Mouse (Mus musculus): ENCODE measurements around the gene Slc23a2. TPM values are rescaled to one million over a fixed set of nuclear protein-coding genes. Genes with fewer than 3 reads are reported as not detected.

The Slc23a2 gene
- polyA plus RNA-seq, 1 experiment from 2014 or later: 8.9 TPM

DNA sequence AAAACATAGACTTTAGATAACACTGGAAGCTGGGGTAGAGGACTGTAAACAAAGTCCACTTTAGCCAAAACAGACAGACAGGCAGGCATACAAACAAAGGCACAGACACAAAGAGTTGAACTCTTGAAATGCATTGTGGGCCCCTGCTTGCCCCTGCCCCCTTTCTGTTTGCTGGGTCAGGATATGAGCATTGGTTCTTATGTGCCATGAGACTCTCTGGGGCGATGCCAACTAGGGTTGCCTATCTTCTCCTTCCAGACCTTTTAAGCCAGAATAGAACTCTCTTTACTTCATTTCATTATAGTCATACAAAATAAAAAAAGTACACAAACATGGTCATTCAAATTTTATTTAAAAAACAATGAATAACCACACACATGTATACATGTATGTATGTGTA is 51.6 kb downstream of the Slc23a2 start:
- 78% methylated on average over 1 of the region's 1 CpGs for WGBS
- no peak overlapping the region for H3K4me3 ChIP-seq
- no peaks in the 10 kb centered on the region for H3K27me3 ChIP-seq (replicated peaks; ENCODE audit: low read depth, poor library complexity, severe bottlenecking)
- no peaks in the 10 kb centered on the region for H3K9me3 ChIP-seq
- H3K36me3 ChIP-seq (replicated peaks): peaks cover 16% of the 10 kb centered on the region
- DNase-seq (ENCODE audit: low spot score): no peak
- peaks cover 18% of the 10 kb centered on the region for H3K4me1 ChIP-seq
- H3K27ac ChIP-seq (replicated peaks): no peak overlapping the region

- Histone ChIP-seq H3K4me3 (no peak overlapping the region), H3K9me3 (no peaks in the 10 kb centered on the region), H3K27me3 (replicated peaks; ENCODE audit: low read depth, poor library complexity, severe bottlenecking) (no peaks in the 10 kb centered on the region), H3K27ac (replicated peaks) (no peak overlapping the region), H3K36me3 (replicated peaks) (peaks cover 18% of the 10 kb centered on the region), H3K4me1 (peaks cover 18% of the 10 kb centered on the region)
- DNase-seq (ENCODE audit: low spot score): no peak
- WGBS: 92% methylated on average over 3 of the region's 3 CpGs
These were observed 52.2 kb downstream of the Slc23a2 start for GRCm38 (mm10) chr2:132092722-132093121.

GRCm38 (mm10) chr2:132091749-132092148 is 53.2 kb downstream of the Slc23a2 start:
- Histone ChIP-seq H3K36me3 (replicated peaks) (peaks cover 28% of the 10 kb centered on the region), H3K27ac (replicated peaks) (no peak overlapping the region), H3K27me3 (replicated peaks; ENCODE audit: low read depth, poor library complexity, severe bottlenecking) (no peaks in the 10 kb centered on the region), H3K9me3 (no peaks in the 10 kb centered on the region), H3K4me1 (peaks cover 18% of the 10 kb centered on the region), H3K4me3 (no peak overlapping the region)
- no peak for DNase-seq (ENCODE audit: low spot score)
- WGBS: 74% methylated on average over 4 of the region's 4 CpGs

GRCm38 (mm10) chr2:132084813-132085212 is 60.1 kb downstream of the Slc23a2 start:
- DNase-seq (ENCODE audit: low spot score): no peak
- Histone ChIP-seq H3K4me1 (peaks cover 6% of the 10 kb centered on the region), H3K36me3 (replicated peaks) (peaks cover 24% of the 10 kb centered on the region), H3K27ac (replicated peaks) (no peak overlapping the region), H3K9me3 (no peaks in the 10 kb centered on the region), H3K4me3 (no peak overlapping the region), H3K27me3 (replicated peaks; ENCODE audit: low read depth, poor library complexity, severe bottlenecking) (no peaks in the 10 kb centered on the region)

- no peak overlapping the region for H3K4me3 ChIP-seq
- WGBS: 90% methylated on average over 5 of the region's 5 CpGs
- H3K4me1 ChIP-seq: peaks cover 5% of the 10 kb centered on the region
- H3K27me3 ChIP-seq (replicated peaks; ENCODE audit: low read depth, poor library complexity, severe bottlenecking): no peaks in the 10 kb centered on the region
- DNase-seq (ENCODE audit: low spot score): no peak
- H3K9me3 ChIP-seq: no peaks in the 10 kb centered on the region
- peaks cover 24% of the 10 kb centered on the region for H3K36me3 ChIP-seq (replicated peaks)
- H3K27ac ChIP-seq (replicated peaks): no peak overlapping the region
These were observed 60.5 kb downstream of the Slc23a2 start for GRCm38 (mm10) chr2:132084396-132084795.

GRCm38 (mm10) chr2:132079139-132079538 is 65.8 kb downstream of the Slc23a2 start:
- no peaks in the 10 kb centered on the region for H3K9me3 ChIP-seq
- peaks cover 16% of the 10 kb centered on the region for H3K36me3 ChIP-seq (replicated peaks)
- H3K4me1 ChIP-seq: peaks cover 12% of the 10 kb centered on the region
- H3K4me3 ChIP-seq: no peak overlapping the region
- no peak overlapping the region for H3K27ac ChIP-seq (replicated peaks)
- DNase-seq (ENCODE audit: low spot score): no peak
- H3K27me3 ChIP-seq (replicated peaks; ENCODE audit: low read depth, poor library complexity, severe bottlenecking): no peaks in the 10 kb centered on the region
- WGBS: 73% methylated on average over 5 of the region's 5 CpGs

- peaks cover 8% of the 10 kb centered on the region for H3K4me1 ChIP-seq
- DNase-seq (ENCODE audit: low spot score): no peak
- H3K27ac ChIP-seq (replicated peaks): no peak overlapping the region
- peaks cover 25% of the 10 kb centered on the region for H3K36me3 ChIP-seq (replicated peaks)
- no peak overlapping the region for H3K4me3 ChIP-seq
- no peaks in the 10 kb centered on the region for H3K27me3 ChIP-seq (replicated peaks; ENCODE audit: low read depth, poor library complexity, severe bottlenecking)
- H3K9me3 ChIP-seq: no peaks in the 10 kb centered on the region
- 72% methylated on average over 3 of the region's 3 CpGs for WGBS
These were observed 71.9 kb downstream of the Slc23a2 start for GRCm38 (mm10) chr2:132073052-132073451.

GRCm38 (mm10) chr2:132069985-132070735 is 74.7 kb downstream of the Slc23a2 start:
- Histone ChIP-seq H3K4me1 (peaks cover 8% of the 10 kb centered on the region), H3K27ac (replicated peaks) (0 out of 2 replicates have a peak overlapping the region, but pooled peaks have one; percentile 11), H3K27me3 (replicated peaks; ENCODE audit: low read depth, poor library complexity, severe bottlenecking) (no peaks in the 10 kb centered on the region), H3K36me3 (replicated peaks) (peaks cover 23% of the 10 kb centered on the region), H3K9me3 (no peaks in the 10 kb centered on the region), H3K4me3 (no peak overlapping the region)
- 67% methylated on average over 10 of the region's 10 CpGs for WGBS
- DNase-seq (ENCODE audit: low spot score): no peak

DNA sequence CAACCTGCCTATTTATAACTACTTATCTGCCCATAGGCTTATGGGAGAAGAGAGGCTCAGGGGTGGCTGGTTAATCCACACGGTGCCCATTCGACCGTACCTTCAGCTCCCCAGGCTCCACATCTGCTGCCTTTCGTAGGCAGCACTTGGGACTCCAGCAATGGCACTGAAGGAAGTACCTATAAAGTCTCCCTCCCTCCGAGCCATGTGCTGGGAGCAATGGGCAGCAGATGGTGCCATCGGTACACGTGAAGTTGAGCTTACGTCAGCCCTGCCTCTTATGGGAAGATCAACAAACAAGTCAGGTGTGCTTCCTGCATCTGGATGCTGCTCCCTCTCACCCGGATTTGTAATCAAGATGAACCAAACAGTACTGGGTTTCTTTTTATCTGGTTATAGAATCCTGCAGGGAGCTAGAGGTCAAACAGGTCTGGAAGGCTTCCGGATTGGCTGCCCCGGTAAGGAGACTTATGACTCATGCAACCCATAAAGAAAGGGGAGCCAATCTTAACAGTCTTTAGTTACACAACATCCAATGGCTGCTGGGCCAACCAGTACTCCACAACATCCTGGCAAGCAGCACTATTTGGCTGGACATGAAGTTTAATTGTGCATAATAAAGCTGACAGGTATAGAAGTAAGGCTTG is 80.6 kb downstream of the Slc23a2 start:
- no peak overlapping the region for H3K27ac ChIP-seq (replicated peaks)
- H3K4me1 ChIP-seq: no peaks in the 10 kb centered on the region
- 81% methylated on average over 11 of the region's 11 CpGs for WGBS
- H3K9me3 ChIP-seq: no peaks in the 10 kb centered on the region
- no peak overlapping the region for H3K4me3 ChIP-seq
- H3K27me3 ChIP-seq (replicated peaks; ENCODE audit: low read depth, poor library complexity, severe bottlenecking): no peaks in the 10 kb centered on the region
- DNase-seq (ENCODE audit: low spot score): no peak
- H3K36me3 ChIP-seq (replicated peaks): peaks cover 23% of the 10 kb centered on the region

GRCm38 (mm10) chr2:132063776-132064175 is 81.1 kb downstream of the Slc23a2 start:
- 90% methylated on average over 3 of the region's 3 CpGs for WGBS
- DNase-seq (ENCODE audit: low spot score): no peak
- H3K4me1 ChIP-seq: no peaks in the 10 kb centered on the region
- peaks cover 25% of the 10 kb centered on the region for H3K36me3 ChIP-seq (replicated peaks)
- no peaks in the 10 kb centered on the region for H3K27me3 ChIP-seq (replicated peaks; ENCODE audit: low read depth, poor library complexity, severe bottlenecking)
- no peak overlapping the region for H3K27ac ChIP-seq (replicated peaks)
- no peak overlapping the region for H3K4me3 ChIP-seq
- H3K9me3 ChIP-seq: no peaks in the 10 kb centered on the region

- H3K4me1 ChIP-seq: no peaks in the 10 kb centered on the region
- no peak for DNase-seq (ENCODE audit: low spot score)
- H3K27ac ChIP-seq (replicated peaks): no peak overlapping the region
- H3K27me3 ChIP-seq (replicated peaks; ENCODE audit: low read depth, poor library complexity, severe bottlenecking): no peaks in the 10 kb centered on the region
- 93% methylated on average over 11 of the region's 11 CpGs for WGBS
- H3K4me3 ChIP-seq: no peak overlapping the region
- H3K36me3 ChIP-seq (replicated peaks): peaks cover 38% of the 10 kb centered on the region
- no peaks in the 10 kb centered on the region for H3K9me3 ChIP-seq
These were observed 83.0 kb downstream of the Slc23a2 start for GRCm38 (mm10) chr2:132061884-132062283.

- no peak overlapping the region for H3K4me3 ChIP-seq
- H3K4me1 ChIP-seq: no peaks in the 10 kb centered on the region
- no peak overlapping the region for H3K27ac ChIP-seq (replicated peaks)
- no peaks in the 10 kb centered on the region for H3K27me3 ChIP-seq (replicated peaks; ENCODE audit: low read depth, poor library complexity, severe bottlenecking)
- no peak for DNase-seq (ENCODE audit: low spot score)
- no peaks in the 10 kb centered on the region for H3K9me3 ChIP-seq
- H3K36me3 ChIP-seq (replicated peaks): peaks cover 46% of the 10 kb centered on the region
- WGBS: 90% methylated on average over 8 of the region's 8 CpGs
These were observed 85.0 kb downstream of the Slc23a2 start for GRCm38 (mm10) chr2:132059919-132060318.

GRCm38 (mm10) chr2:132055349-132055753 is 89.6 kb downstream of the Slc23a2 start:
- Histone ChIP-seq H3K36me3 (replicated peaks) (peaks cover 37% of the 10 kb centered on the region), H3K27me3 (replicated peaks; ENCODE audit: low read depth, poor library complexity, severe bottlenecking) (no peaks in the 10 kb centered on the region), H3K27ac (replicated peaks) (no peak overlapping the region), H3K4me3 (no peak overlapping the region), H3K9me3 (no peaks in the 10 kb centered on the region), H3K4me1 (peaks cover 6% of the 10 kb centered on the region)
- WGBS: 94% methylated on average over 8 of the region's 8 CpGs
- no peak for DNase-seq (ENCODE audit: low spot score)

Measured in embryonic facial prominence, embryonic 10.5 days (tissue).